7 mouse cellular contexts compared by ENCODE assay signal in genomic region chr15:32257886-32258319, GRCm38 (mm10). TPM values are rescaled to one million over a fixed set of nuclear protein-coding genes. Genes with fewer than 3 reads are reported as not detected.
DNase-seq lines count a peak whose midpoint lies in the region; ATAC-seq and TF ChIP-seq lines count a peak whose summit lies in the region.

No protein-coding gene starts in this region.

- peaks cover 6% of the 10 kb centered on the region; the same call in 1 of the 2 replicates for H3K4me1 ChIP-seq in lung, embryonic 16.5 days (replicated peaks; ENCODE audit: control insufficient read depth, insufficient read depth, low read length)
- H3K4me1 ChIP-seq in lung, adult 2 months (ENCODE audit: control insufficient read depth, insufficient read depth, low read length), result no peaks in the 10 kb centered on the region
- H3K4me1 ChIP-seq in heart, embryonic 12.5 days (replicated peaks), result peaks cover 22% of the 10 kb centered on the region
- peaks cover 29% of the 10 kb centered on the region for H3K4me1 ChIP-seq in limb, embryonic 13.5 days

- peaks cover 3% of the 10 kb centered on the region; the same call in 1 of the 2 replicates for H3K36me3 ChIP-seq in lung, embryonic 16.5 days (ENCODE audit: control insufficient read depth, insufficient read depth, low read length)
- no peaks in the 10 kb centered on the region for H3K36me3 ChIP-seq in heart, embryonic 12.5 days
- H3K36me3 ChIP-seq in limb, embryonic 13.5 days, result peaks cover 18% of the 10 kb centered on the region

- H3K27me3 ChIP-seq in lung, embryonic 16.5 days (ENCODE audit: control insufficient read depth, insufficient read depth, low read depth, low read length), result no peaks in the 10 kb centered on the region
- H3K27me3 ChIP-seq in heart, embryonic 12.5 days (replicated peaks), result no peaks in the 10 kb centered on the region
- H3K27me3 ChIP-seq in limb, embryonic 13.5 days, result no peaks in the 10 kb centered on the region

- DNase-seq in lung, adult 2 months, result no peak
- peak; percentile 33 for DNase-seq in embryo, embryonic 10 days (ENCODE audit: low spot score)
- no peak for DNase-seq in urinary bladder, postnatal 36 days (ENCODE audit: low spot score in 2 of 2)

- no peak for TF ChIP-seq CTCF in lung, adult 2 months (IDR thresholded peaks at IDR 0.05; ENCODE audit: insufficient read depth, low read length)

- WGBS in lung, embryonic 16.5 days, result 33% methylated on average over 7 of the region's 7 CpGs
- WGBS in lung, adult 2 months, result 48% methylated on average over 7 of the region's 7 CpGs
- 33% methylated on average over 7 of the region's 7 CpGs for WGBS in heart, embryonic 12.5 days
- WGBS in limb, embryonic 13.5 days, result 18% methylated on average over 7 of the region's 7 CpGs

- peak; percentile 85 for ATAC-seq in lung, embryonic 16.5 days (ENCODE audit: low read depth)
- no peak for ATAC-seq in heart, embryonic 12.5 days (ENCODE audit: insufficient number of reproducible peaks, low FRiP score)
- peak; percentile 71 for ATAC-seq in limb, embryonic 13.5 days (ENCODE audit: low FRiP score, low read depth)
- ATAC-seq in megakaryocyte, adult 5-6 weeks (ENCODE audit: poor library complexity, severe bottlenecking), result no peak

- H3K4me3 ChIP-seq in lung, embryonic 16.5 days (ENCODE audit: low read length), result no peak overlapping the region
- no peak overlapping the region for H3K4me3 ChIP-seq in lung, adult 2 months (replicated peaks; ENCODE audit: extremely low read depth, low read depth, low read length)
- H3K4me3 ChIP-seq in heart, embryonic 12.5 days, result no peak overlapping the region
- no peak overlapping the region for H3K4me3 ChIP-seq in limb, embryonic 13.5 days

- H3K27ac ChIP-seq in lung, embryonic 16.5 days (ENCODE audit: low read length), result peak overlapping the region; percentile 71
- peak overlapping the region; percentile 59 for H3K27ac ChIP-seq in heart, embryonic 12.5 days (ENCODE audit: poor library complexity, severe bottlenecking)
- peak overlapping the region; percentile 16; the same call in 1 of the 2 replicates for H3K27ac ChIP-seq in limb, embryonic 13.5 days

- no peak for TF ChIP-seq POLR2A in lung, adult 2 months (IDR thresholded peaks at IDR 0.05; ENCODE audit: borderline replicate concordance, extremely low read depth, low read depth, low read length)

- no peaks in the 10 kb centered on the region for H3K9me3 ChIP-seq in lung, embryonic 16.5 days (ENCODE audit: control insufficient read depth, low read length)
- peaks cover 9% of the 10 kb centered on the region for H3K9me3 ChIP-seq in heart, embryonic 12.5 days (replicated peaks)
- H3K9me3 ChIP-seq in limb, embryonic 13.5 days, result peaks cover 5% of the 10 kb centered on the region; the same call in 1 of the 2 replicates

- no peak overlapping the region for H3K9ac ChIP-seq in lung, embryonic 16.5 days (ENCODE audit: low read length)
- H3K9ac ChIP-seq in heart, embryonic 12.5 days, result no peak overlapping the region
- H3K9ac ChIP-seq in limb, embryonic 13.5 days, result no peak overlapping the region

- peak overlapping the region; percentile 21; the same call in 1 of the 2 replicates for H3K4me2 ChIP-seq in lung, embryonic 16.5 days (ENCODE audit: low read depth, low read length)
- H3K4me2 ChIP-seq in heart, embryonic 12.5 days, result peak overlapping the region; percentile 17
- peak overlapping the region; percentile 36 for H3K4me2 ChIP-seq in limb, embryonic 13.5 days (replicated peaks)

RNA-seq across cellular contexts. Expression of gene Sema5a, which starts 13.3 kb away (rescaled TPM):
- polyA plus RNA-seq in lung, embryonic 16.5 days (2015; fragmentation: Nextera tagmentation; extraction: Ambion mirVana), result 13.6 and 14.0 TPM in 2 replicates
- 7.6 and 10.1 TPM in 2 replicates for polyA plus RNA-seq in lung, adult 2 months (2012; rRNA removed)
- 3.9 and 4.6 TPM in 2 replicates for polyA plus RNA-seq in heart, embryonic 12.5 days (2016; fragmentation: Nextera tagmentation; extraction: Ambion mirVana)
- polyA plus RNA-seq in limb, embryonic 13.5 days (2015; fragmentation: Nextera tagmentation; extraction: Ambion mirVana), result 39.4 and 42.2 TPM in 2 replicates
- total RNA-seq in megakaryocyte, adult 5-6 weeks (2015), result 0.02 and 0.04 TPM in 2 replicates
- 0.07 and 0.12 TPM in 2 replicates for total RNA-seq in megakaryocyte, adult 5-6 weeks (2017)

Comparison
In these comparisons a context has a peak if more than half of its experiments do, and no peak if none do; other contexts are left out.
1. ATAC-seq: peak in lung, embryonic 16.5 days (single experiment) and limb, embryonic 13.5 days (single experiment); none in heart, embryonic 12.5 days (single experiment) and megakaryocyte, adult 5-6 weeks (single experiment).
2. H3K27ac ChIP-seq: peak in every context shown above with its lines; median percentile 71 in lung, embryonic 16.5 days; 59 in heart, embryonic 12.5 days; 16 in limb, embryonic 13.5 days.
3. Peak in every context shown above with its lines, with median percentiles within 50 percentile points of each other: H3K4me2 ChIP-seq.